Mouse (Mus musculus) heart, embryonic 15.5 days (tissue): Measurements from ENCODE around the gene Lyl1. TPM values are rescaled to one million over a fixed set of nuclear protein-coding genes. Genes with fewer than 3 reads are reported as not detected.
A peak's percentile ranks its signal among the peaks of the same experiment; 100 is the strongest.

Experiments used
- ATAC-seq: fragments of 200-750 bp; cut with Nextera tagmentation; replicated peaks from 2 replicates; pipeline ENCODE4 v1.8.0; 2017; ENCODE audit warnings: low read depth, moderate TSS enrichment; ENCODE audit not compliant: insufficient number of reproducible peaks, insufficient read depth, low FRiP score
- H3K27ac ChIP-seq: fragments of 300-500 bp; sonication (generic); 2 replicates; pipeline ENCODE4 v1.5.1; 2015; ENCODE audit warnings: mild to moderate bottlenecking, inconsistent platforms
- H3K27me3 ChIP-seq: fragments of 300-500 bp; sonication (generic); 2 replicates; pipeline ENCODE4 v1.6.1; 2015; ENCODE audit warnings: inconsistent platforms
- H3K36me3 ChIP-seq: fragments of 300-500 bp; sonication (generic); 2 replicates; pipeline ENCODE4 v1.6.1; 2015; ENCODE audit warnings: mild to moderate bottlenecking, inconsistent platforms
- H3K4me1 ChIP-seq: fragments of 300-500 bp; sonication (generic); replicated peaks from 2 replicates; pipeline ENCODE4 v1.6.1; 2015; ENCODE audit warnings: inconsistent platforms
- H3K4me2 ChIP-seq: fragments of 300-500 bp; sonication (generic); 2 replicates; pipeline ENCODE4 v1.6.1; 2015; ENCODE audit warnings: inconsistent platforms, mild to moderate bottlenecking, moderate library complexity
- H3K4me3 ChIP-seq: fragments of 300-500 bp; sonication (generic); 2 replicates; pipeline ENCODE4 v1.5.1; 2015; ENCODE audit warnings: mild to moderate bottlenecking, inconsistent platforms
- H3K9ac ChIP-seq: fragments of 300-500 bp; sonication (generic); 2 replicates; pipeline ENCODE4 v1.6.1; 2015; ENCODE audit warnings: mild to moderate bottlenecking, inconsistent platforms
- H3K9me3 ChIP-seq: fragments of 300-500 bp; sonication (generic); replicated peaks from 2 replicates; pipeline ENCODE4 v1.6.1; 2016; ENCODE audit warnings: inconsistent platforms
- WGBS: fragments of 180-500 bp; shearing (Covaris S2); methylation state at CpG from one replicate; pipeline ENCODE4 v1.1.7; 2015; ENCODE audit warnings: mixed read lengths; 5-methylcytosine and 5-hydroxymethylcytosine counted together
- polyA plus RNA-seq: library from polyadenylated mRNA; unstranded; fragments of >200 nt; fragmentation: Nextera tagmentation; extraction: Ambion mirVana; gene quantifications from 2 replicates; pipeline ENCODE4 v1.2.1, GENCODE M21; 2015

Gene Lyl1
- polyA plus RNA-seq, 1 experiment from 2014 or later, result 9.2 TPM

- Histone ChIP-seq H3K27me3 (peaks cover 24% of the 10 kb centered on the region), H3K4me3 (no peak overlapping the region), H3K36me3 (0 out of 2 replicates have a peak, but pooled peaks cover 3% of the 10 kb centered on the region), H3K4me2 (no peak overlapping the region), H3K9me3 (no peaks in the 10 kb centered on the region), H3K9ac (0 out of 2 replicates have a peak overlapping the region, but pooled peaks have one; percentile 7), H3K4me1 (peaks cover 63% of the 10 kb centered on the region), H3K27ac (peak overlapping the region; percentile 80)
- no peak for ATAC-seq
- 58% methylated on average over 4 of the region's 4 CpGs for WGBS
Measured at GRCm38 (mm10) chr8:84713381-84713780, 12.1 kb downstream of the Lyl1 start.

DNA sequence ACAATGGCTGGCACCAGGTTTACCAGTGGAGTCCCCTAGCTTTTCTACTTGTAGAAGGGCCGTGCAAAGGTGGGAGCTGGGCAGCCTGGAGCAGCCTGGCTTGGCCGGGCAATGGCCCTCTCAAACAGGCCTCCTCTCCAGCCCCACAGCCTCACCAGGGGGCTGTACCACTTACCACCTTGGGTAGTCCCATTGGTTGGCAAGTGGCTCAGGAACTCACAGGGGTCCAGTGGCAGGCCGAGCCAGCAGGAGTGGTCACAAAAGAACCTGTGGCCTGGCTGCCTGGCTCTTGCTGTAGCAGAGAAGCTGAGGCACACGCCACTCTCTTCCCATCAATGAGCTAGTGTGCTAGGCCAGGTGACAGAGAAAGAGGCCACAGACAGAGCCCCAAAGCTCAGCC is 12.9 kb downstream of the Lyl1 start:
- Histone ChIP-seq H3K9ac (peak overlapping the region; percentile 7; the same call in 1 of the 2 replicates), H3K36me3 (0 out of 2 replicates have a peak, but pooled peaks cover 3% of the 10 kb centered on the region), H3K4me2 (no peak overlapping the region), H3K4me3 (no peak overlapping the region), H3K27ac (peak overlapping the region; percentile 80), H3K9me3 (no peaks in the 10 kb centered on the region), H3K27me3 (peaks cover 24% of the 10 kb centered on the region), H3K4me1 (peaks cover 62% of the 10 kb centered on the region)
- ATAC-seq, result no peak
- 70% methylated on average over 4 of the region's 4 CpGs for WGBS

GRCm38 (mm10) chr8:84715893-84716468 is 14.7 kb downstream of the Lyl1 start:
- Histone ChIP-seq H3K4me2 (0 out of 2 replicates have a peak overlapping the region, but pooled peaks have one; percentile 13), H3K4me3 (no peak overlapping the region), H3K9ac (no peak overlapping the region)

GRCm38 (mm10) chr8:84716790-84717189 is 15.5 kb downstream of the Lyl1 start:
- no peaks in the 10 kb centered on the region for H3K9me3 ChIP-seq
- H3K36me3 ChIP-seq, result 0 out of 2 replicates have a peak, but pooled peaks cover 3% of the 10 kb centered on the region
- peaks cover 24% of the 10 kb centered on the region for H3K27me3 ChIP-seq
- peaks cover 53% of the 10 kb centered on the region for H3K4me1 ChIP-seq
- H3K4me3 ChIP-seq, result no peak overlapping the region
- H3K9ac ChIP-seq, result no peak overlapping the region
- no peak overlapping the region for H3K4me2 ChIP-seq
- WGBS, result 89% methylated on average over 11 of the region's 11 CpGs
- no peak overlapping the region for H3K27ac ChIP-seq
- ATAC-seq, result no peak

More at GRCm38 (mm10) chr8:84715893-84716468, 14.7 kb downstream of the Lyl1 start:
- Histone ChIP-seq H3K36me3 (0 out of 2 replicates have a peak, but pooled peaks cover 3% of the 10 kb centered on the region), H3K4me1 (peaks cover 59% of the 10 kb centered on the region), H3K27ac (peak overlapping the region; percentile 34; the same call in 1 of the 2 replicates), H3K27me3 (peaks cover 24% of the 10 kb centered on the region), H3K9me3 (no peaks in the 10 kb centered on the region)
- 32% methylated on average over 27 of the region's 27 CpGs for WGBS
- ATAC-seq, result no peak

DNA sequence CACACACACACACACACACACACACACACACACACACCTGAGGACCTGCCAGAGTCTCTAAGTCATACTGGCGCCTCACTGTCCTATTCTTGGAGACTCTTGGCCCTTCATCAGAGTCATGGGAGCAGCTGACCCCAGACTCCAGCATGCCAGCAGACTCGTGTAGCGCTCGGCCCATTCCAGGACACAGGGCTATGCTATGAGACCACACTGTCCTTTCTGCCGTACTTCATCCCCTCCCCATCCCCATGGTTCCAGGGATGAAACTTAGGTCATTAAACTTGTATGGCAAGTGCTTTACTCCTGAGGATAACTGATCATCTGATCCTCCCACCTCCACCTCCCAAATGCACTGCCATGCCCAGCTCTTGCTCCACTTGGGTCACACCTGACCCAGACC is 17.2 kb downstream of the Lyl1 start:
- no peak for ATAC-seq
- Histone ChIP-seq H3K4me2 (no peak overlapping the region), H3K27me3 (peaks cover 23% of the 10 kb centered on the region), H3K9ac (no peak overlapping the region), H3K4me3 (no peak overlapping the region), H3K4me1 (peaks cover 55% of the 10 kb centered on the region), H3K36me3 (0 out of 2 replicates have a peak, but pooled peaks cover 3% of the 10 kb centered on the region), H3K9me3 (no peaks in the 10 kb centered on the region), H3K27ac (no peak overlapping the region)
- WGBS, result 80% methylated on average over 5 of the region's 5 CpGs

DNA sequence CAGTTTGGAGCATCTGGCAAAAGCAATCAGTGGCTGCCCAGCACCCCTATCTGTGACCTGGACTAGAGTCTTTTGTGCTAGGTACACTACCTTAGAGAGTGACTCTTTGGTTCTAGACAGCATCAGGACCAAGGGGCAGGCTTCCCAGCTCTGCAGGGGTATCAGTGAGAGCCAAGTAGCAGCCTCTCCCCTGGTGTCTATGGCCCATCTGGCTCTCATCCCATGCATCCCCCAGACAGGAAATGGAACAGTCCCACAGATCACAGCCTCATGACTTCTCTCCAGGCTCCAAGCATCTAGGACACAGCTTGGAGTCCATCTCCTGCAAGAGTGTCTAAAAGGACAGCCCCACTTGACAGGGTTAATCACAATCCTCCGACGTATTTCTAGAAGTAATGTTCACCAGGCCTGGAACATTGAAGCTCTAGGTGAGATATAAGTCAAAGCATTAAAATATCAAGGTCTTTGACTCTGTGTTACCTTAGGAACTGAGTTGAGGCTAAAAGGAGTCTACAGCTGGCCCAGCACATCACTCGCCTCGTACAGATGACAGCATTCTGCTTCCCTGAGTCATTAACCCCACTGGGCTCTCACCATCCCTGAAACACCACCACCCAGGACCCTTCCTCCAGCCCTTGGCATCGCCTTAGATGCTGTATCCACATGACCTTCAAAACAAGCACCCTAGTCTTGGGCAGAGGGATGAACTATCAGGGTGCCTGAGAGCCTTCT is 17.9 kb downstream of the Lyl1 start:
- peaks cover 21% of the 10 kb centered on the region for H3K27me3 ChIP-seq
- H3K27ac ChIP-seq, result no peak overlapping the region
- peaks cover 55% of the 10 kb centered on the region for H3K4me1 ChIP-seq
- no peaks in the 10 kb centered on the region for H3K9me3 ChIP-seq
- H3K4me3 ChIP-seq, result no peak overlapping the region
- 69% methylated on average over 5 of the region's 5 CpGs for WGBS
- no peak for ATAC-seq
- H3K36me3 ChIP-seq, result 0 out of 2 replicates have a peak, but pooled peaks cover 3% of the 10 kb centered on the region
- no peak overlapping the region for H3K9ac ChIP-seq
- H3K4me2 ChIP-seq, result no peak overlapping the region

DNA sequence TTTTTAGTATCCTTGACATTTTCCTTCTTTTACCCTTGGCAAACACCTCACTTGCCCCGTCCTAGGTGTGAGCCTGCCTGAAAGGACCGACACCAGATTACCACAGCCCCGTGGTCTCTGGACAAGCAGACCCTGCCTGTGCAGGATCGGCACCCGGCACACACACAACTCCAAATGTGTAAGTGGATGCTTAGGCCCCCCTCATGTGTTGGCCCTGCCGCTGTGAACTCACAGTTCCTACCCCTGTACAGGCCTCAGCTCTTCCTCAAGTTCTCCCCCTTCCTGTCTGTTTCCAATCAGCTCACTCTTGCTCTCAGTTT is 21.2 kb downstream of the Lyl1 start:
- no peak overlapping the region for H3K4me3 ChIP-seq
- ATAC-seq, result no peak

DNA sequence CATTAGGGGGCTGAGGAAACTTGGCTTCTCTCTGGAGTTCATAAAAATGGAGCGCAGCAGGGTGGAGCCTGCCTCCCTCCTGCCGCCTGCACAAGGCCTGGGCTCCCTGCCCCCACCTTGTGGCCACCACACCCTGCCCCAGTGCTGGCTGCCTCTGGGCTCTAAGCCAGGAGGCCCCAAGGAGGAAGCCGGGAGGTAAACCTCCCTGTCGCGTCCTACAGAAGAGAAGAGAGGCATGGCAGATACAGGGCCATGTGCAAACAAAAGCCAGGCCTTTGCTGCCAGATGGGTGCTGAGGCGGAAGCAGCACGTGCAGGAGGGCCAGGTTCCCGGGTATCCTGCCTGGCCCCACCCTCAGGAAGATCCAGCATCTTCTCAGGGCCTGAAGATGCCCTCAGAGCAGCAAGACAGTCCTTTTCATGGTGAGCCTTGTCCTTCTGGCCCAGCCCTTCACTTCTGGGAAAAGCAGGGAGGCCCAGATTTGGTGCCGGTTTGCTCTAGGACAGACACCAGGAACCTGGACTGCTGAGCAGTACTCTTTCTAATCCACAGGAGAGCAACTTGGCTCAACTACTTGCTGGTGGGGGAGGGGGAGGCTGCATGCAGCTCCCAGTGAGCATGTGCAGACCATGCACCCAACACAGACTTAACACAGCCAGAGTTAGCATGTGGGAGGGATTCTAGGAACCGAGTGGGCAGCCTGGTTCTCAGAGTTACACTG is 21.8 kb downstream of the Lyl1 start, which contains the start of gene G430095P16Rik:
Gene G430095P16Rik, plus strand, starts transcription at position 158 of the 721 bp plus-strand sequence.
- peaks cover 5% of the 10 kb centered on the region for H3K27me3 ChIP-seq
- WGBS, result 4% methylated on average over 10 of the region's 10 CpGs
- H3K4me2 ChIP-seq, result peak within 1 kb of the TSS; percentile 44
- peak within 1 kb of the TSS; percentile 32 for H3K9ac ChIP-seq
- no peaks in the 10 kb centered on the region for H3K9me3 ChIP-seq
- peak; percentile 88 for ATAC-seq
- H3K4me3 ChIP-seq, result peak within 1 kb of the TSS; percentile 16
- H3K4me1 ChIP-seq, result peaks cover 66% of the 10 kb centered on the region
- 0 out of 2 replicates have a peak, but pooled peaks cover 5% of the 10 kb centered on the region for H3K36me3 ChIP-seq
- H3K27ac ChIP-seq, result peak within 1 kb of the TSS; percentile 90

More for the DNA sequence above, 21.2 kb downstream of the Lyl1 start:
- Histone ChIP-seq H3K27me3 (peaks cover 9% of the 10 kb centered on the region), H3K4me1 (peaks cover 62% of the 10 kb centered on the region), H3K4me2 (peak overlapping the region; percentile 44), H3K9me3 (no peaks in the 10 kb centered on the region), H3K27ac (peak overlapping the region; percentile 90), H3K36me3 (0 out of 2 replicates have a peak, but pooled peaks cover 8% of the 10 kb centered on the region), H3K9ac (peak overlapping the region; percentile 6; the same call in 1 of the 2 replicates)
- WGBS, result 51% methylated on average over 6 of the region's 6 CpGs

DNA sequence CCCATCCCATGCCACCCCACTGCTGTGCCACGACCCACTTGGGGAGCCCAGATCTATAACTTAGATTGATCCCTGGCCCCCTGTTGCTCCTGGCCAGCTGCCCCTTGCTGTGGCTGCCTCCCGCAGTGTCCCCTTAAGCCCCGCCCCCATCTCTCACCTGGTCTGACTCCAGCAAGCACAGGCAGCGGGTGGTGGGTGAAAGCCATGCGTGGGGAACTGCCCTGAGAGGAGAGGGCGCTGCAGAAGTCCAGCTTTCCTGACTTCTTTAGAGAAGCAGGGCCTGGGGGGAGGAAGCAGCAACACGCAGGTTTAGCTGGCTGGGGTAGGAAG is 22.3 kb downstream of the Lyl1 start:
- H3K9me3 ChIP-seq, result no peaks in the 10 kb centered on the region
- H3K9ac ChIP-seq, result peak overlapping the region; percentile 32
- peak overlapping the region; percentile 44 for H3K4me2 ChIP-seq
- WGBS, result 25% methylated on average over 7 of the region's 7 CpGs
- peaks cover 4% of the 10 kb centered on the region for H3K27me3 ChIP-seq
- ATAC-seq, result no peak; the same call in 1 of the 2 replicates
- H3K27ac ChIP-seq, result peak overlapping the region; percentile 90
- H3K4me3 ChIP-seq, result peak overlapping the region; percentile 16
- peaks cover 71% of the 10 kb centered on the region for H3K4me1 ChIP-seq
- H3K36me3 ChIP-seq, result 0 out of 2 replicates have a peak, but pooled peaks cover 5% of the 10 kb centered on the region

GRCm38 (mm10) chr8:84724683-84725082 is 23.4 kb downstream of the Lyl1 start:
- Histone ChIP-seq H3K4me3 (no peak overlapping the region), H3K4me2 (no peak overlapping the region), H3K9me3 (no peaks in the 10 kb centered on the region), H3K36me3 (0 out of 2 replicates have a peak, but pooled peaks cover 5% of the 10 kb centered on the region), H3K9ac (no peak overlapping the region; the same call in 1 of the 2 replicates), H3K27me3 (no peaks in the 10 kb centered on the region), H3K27ac (peak overlapping the region; percentile 90), H3K4me1 (peaks cover 70% of the 10 kb centered on the region)
- no peak for ATAC-seq
- 54% methylated on average over 9 of the region's 9 CpGs for WGBS
